Mouse (Mus musculus) intestine, embryonic 14.5 days (tissue): ENCODE measurements around the gene Ap1s3. TPM values are rescaled to one million over a fixed set of nuclear protein-coding genes. Genes with fewer than 3 reads are reported as not detected.
A peak's percentile ranks its signal among the peaks of the same experiment; 100 is the strongest.

Experiments used
- ATAC-seq: fragments of 200-750 bp; cut with Nextera tagmentation; replicated peaks from 2 replicates; pipeline ENCODE4 v1.8.0; 2017; ENCODE audit warnings: low read depth, moderate number of reproducible peaks, moderate TSS enrichment, moderate library complexity; ENCODE audit not compliant: low FRiP score, low TSS enrichment
- DNase-seq: peaks from one replicate; pipeline ENCODE4 v3.0.0-alpha.2; 2018; ENCODE audit warnings: low spot score
- H3K27ac ChIP-seq: fragments of 300-500 bp; sonication (generic); 2 replicates; pipeline ENCODE4 v1.5.1; 2014; ENCODE audit warnings: low read depth, mild to moderate bottlenecking, control low read depth
- H3K27me3 ChIP-seq: fragments of 300-500 bp; sonication (generic); replicated peaks from 2 replicates; pipeline ENCODE4 v1.6.1; 2014; ENCODE audit warnings: low read length, control low read depth; ENCODE audit not compliant: control insufficient read depth, insufficient read depth
- H3K36me3 ChIP-seq: fragments of 300-500 bp; sonication (generic); 2 replicates; pipeline ENCODE4 v1.6.1; 2014; ENCODE audit warnings: low read length, control low read depth; ENCODE audit not compliant: control insufficient read depth, insufficient read depth
- H3K4me1 ChIP-seq: fragments of 300-500 bp; sonication (generic); replicated peaks from 2 replicates; pipeline ENCODE4 v1.6.1; 2014; ENCODE audit warnings: low read length, control low read depth, mixed read lengths; ENCODE audit not compliant: control insufficient read depth, insufficient read depth
- H3K4me2 ChIP-seq: fragments of 300-500 bp; sonication (generic); 2 replicates; pipeline ENCODE4 v1.6.1; 2014; ENCODE audit warnings: low read length
- H3K4me3 ChIP-seq: fragments of 300-500 bp; sonication (generic); 2 replicates; pipeline ENCODE4 v1.5.1; 2014; ENCODE audit warnings: low read depth, low read length, control low read depth, mixed read lengths
- H3K9ac ChIP-seq: fragments of 300-500 bp; sonication (generic); 2 replicates; pipeline ENCODE4 v1.6.1; 2014; ENCODE audit warnings: mild to moderate bottlenecking, low read length
- H3K9me3 ChIP-seq: fragments of 300-500 bp; sonication (generic); 2 replicates; pipeline ENCODE4 v1.6.1; 2016; ENCODE audit warnings: low read length, control low read depth; ENCODE audit not compliant: control insufficient read depth
- WGBS: fragments of 180-500 bp; shearing (Covaris S2); extraction: QIAGEN DNeasy Blood & Tissue Kit; methylation state at CpG from one replicate; pipeline ENCODE4 v1.1.7; 2014; 5-methylcytosine and 5-hydroxymethylcytosine counted together
- polyA plus RNA-seq: library from polyadenylated mRNA; unstranded; fragments of >200 nt; fragmentation: Nextera tagmentation; extraction: Ambion mirVana; gene quantifications from 2 replicates; pipeline ENCODE4 v1.2.1, GENCODE M21; 2014

The Ap1s3 gene
- polyA plus RNA-seq, 1 experiment from 2014 or later = 0.64 TPM

- WGBS = 88% methylated on average over 3 of the region's 3 CpGs
- Histone ChIP-seq H3K9ac (no peak overlapping the region), H3K36me3 (no peaks in the 10 kb centered on the region), H3K27me3 (no peaks in the 10 kb centered on the region), H3K27ac (no peak overlapping the region), H3K9me3 (no peaks in the 10 kb centered on the region), H3K4me3 (no peak overlapping the region), H3K4me2 (no peak overlapping the region), H3K4me1 (no peaks in the 10 kb centered on the region)
- DNase-seq (no peak), ATAC-seq (no peak)
These were observed 9.0 kb upstream of the Ap1s3 start for GRCm38 (mm10) chr1:79680777-79681176.

DNA sequence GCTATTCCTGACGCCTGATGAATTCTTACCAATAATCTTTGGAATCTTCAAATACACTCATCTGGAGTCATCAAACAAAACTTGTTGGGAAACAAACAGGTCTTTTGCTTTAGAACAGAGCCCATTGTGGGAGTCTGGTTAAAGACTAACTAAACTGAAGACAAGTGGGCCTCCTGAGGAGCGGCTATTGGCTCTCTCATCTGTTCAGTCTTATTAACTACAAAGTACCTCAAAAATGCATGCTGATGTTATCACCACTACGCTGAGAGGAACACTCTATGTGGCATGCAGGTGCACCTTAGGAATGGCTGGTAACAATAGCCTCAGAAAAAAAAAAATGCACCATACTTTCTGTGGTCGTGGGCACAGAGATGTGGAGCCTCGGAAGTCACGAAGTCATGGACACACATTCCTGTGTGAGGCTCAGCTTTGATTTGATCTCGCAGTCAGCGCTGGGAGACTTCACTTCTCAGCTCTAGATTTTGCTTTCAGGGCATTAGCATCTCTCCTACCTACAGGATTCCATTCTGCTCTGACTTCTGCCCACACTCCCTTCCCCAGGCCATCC, 6.4 kb upstream of the Ap1s3 start:
- no peaks in the 10 kb centered on the region for H3K36me3 ChIP-seq
- no peaks in the 10 kb centered on the region for H3K4me1 ChIP-seq
- no peak; the same call in 1 of the 2 replicates for ATAC-seq
- no peak overlapping the region for H3K9ac ChIP-seq
- H3K9me3 ChIP-seq = no peaks in the 10 kb centered on the region
- no peak for DNase-seq
- H3K27me3 ChIP-seq = peaks cover 5% of the 10 kb centered on the region; the same call in 1 of the 2 replicates
- H3K4me3 ChIP-seq = no peak overlapping the region
- H3K27ac ChIP-seq = no peak overlapping the region
- WGBS = 66% methylated on average over 8 of the region's 8 CpGs
- H3K4me2 ChIP-seq = no peak overlapping the region

GRCm38 (mm10) chr1:79675716-79676115, 3.9 kb upstream of the Ap1s3 start:
- WGBS = 65% methylated on average over 4 of the region's 4 CpGs
- H3K9ac ChIP-seq = no peak overlapping the region
- no peaks in the 10 kb centered on the region; the same call in 1 of the 2 replicates for H3K4me1 ChIP-seq
- no peak overlapping the region for H3K4me3 ChIP-seq
- H3K4me2 ChIP-seq = no peak overlapping the region
- no peaks in the 10 kb centered on the region for H3K36me3 ChIP-seq
- H3K9me3 ChIP-seq = no peaks in the 10 kb centered on the region
- ATAC-seq (no peak), DNase-seq (no peak)
- peaks cover 20% of the 10 kb centered on the region; the same call in 1 of the 2 replicates for H3K27me3 ChIP-seq
- H3K27ac ChIP-seq = no peak overlapping the region

GRCm38 (mm10) chr1:79671196-79671542, 603 bp downstream of the Ap1s3 start:
- Histone ChIP-seq H3K4me2 (peak overlapping the region; percentile 90), H3K9ac (peak overlapping the region; percentile 50), H3K27me3 (peaks cover 22% of the 10 kb centered on the region; the same call in 1 of the 2 replicates), H3K9me3 (no peaks in the 10 kb centered on the region), H3K4me1 (no peaks in the 10 kb centered on the region; the same call in 1 of the 2 replicates), H3K4me3 (peak overlapping the region; percentile 62), H3K36me3 (no peaks in the 10 kb centered on the region), H3K27ac (no peak overlapping the region)
- WGBS = under 1% methylated on average over 11 of the region's 11 CpGs
- ATAC-seq (no peak), DNase-seq (no peak)

- ATAC-seq = no peak
- no peak overlapping the region for H3K9ac ChIP-seq
- H3K27ac ChIP-seq = no peak overlapping the region
- H3K4me3 ChIP-seq = no peak overlapping the region
- DNase-seq = no peak
- no peaks in the 10 kb centered on the region; the same call in 1 of the 2 replicates for H3K4me1 ChIP-seq
- no peak overlapping the region for H3K4me2 ChIP-seq
- WGBS = 80% methylated on average over 9 of the region's 9 CpGs
- H3K9me3 ChIP-seq = no peaks in the 10 kb centered on the region
- H3K27me3 ChIP-seq = peaks cover 22% of the 10 kb centered on the region; the same call in 1 of the 2 replicates
- no peaks in the 10 kb centered on the region for H3K36me3 ChIP-seq
These were observed 2.3 kb downstream of the Ap1s3 start for GRCm38 (mm10) chr1:79669419-79669974.

- no peak overlapping the region for H3K4me3 ChIP-seq
- no peaks in the 10 kb centered on the region for H3K9me3 ChIP-seq
- H3K27me3 ChIP-seq = no peaks in the 10 kb centered on the region
- H3K27ac ChIP-seq = no peak overlapping the region
- no peaks in the 10 kb centered on the region for H3K4me1 ChIP-seq
- no peak overlapping the region for H3K4me2 ChIP-seq
- H3K36me3 ChIP-seq = no peaks in the 10 kb centered on the region
- ATAC-seq (no peak), DNase-seq (no peak)
- H3K9ac ChIP-seq = no peak overlapping the region
- 85% methylated on average over 4 of the region's 4 CpGs for WGBS
These were observed 6.9 kb downstream of the Ap1s3 start for GRCm38 (mm10) chr1:79664911-79665310.

- DNase-seq (no peak), ATAC-seq (no peak)
- 86% methylated on average over 7 of the region's 7 CpGs for WGBS
- no peak overlapping the region for H3K9ac ChIP-seq
- H3K36me3 ChIP-seq = no peaks in the 10 kb centered on the region
- no peaks in the 10 kb centered on the region for H3K9me3 ChIP-seq
- H3K27me3 ChIP-seq = no peaks in the 10 kb centered on the region
- no peak overlapping the region for H3K4me3 ChIP-seq
- H3K27ac ChIP-seq = no peak overlapping the region
- no peak overlapping the region for H3K4me2 ChIP-seq
- no peaks in the 10 kb centered on the region for H3K4me1 ChIP-seq
These were observed 12.2 kb downstream of the Ap1s3 start for GRCm38 (mm10) chr1:79659598-79659997.

DNA sequence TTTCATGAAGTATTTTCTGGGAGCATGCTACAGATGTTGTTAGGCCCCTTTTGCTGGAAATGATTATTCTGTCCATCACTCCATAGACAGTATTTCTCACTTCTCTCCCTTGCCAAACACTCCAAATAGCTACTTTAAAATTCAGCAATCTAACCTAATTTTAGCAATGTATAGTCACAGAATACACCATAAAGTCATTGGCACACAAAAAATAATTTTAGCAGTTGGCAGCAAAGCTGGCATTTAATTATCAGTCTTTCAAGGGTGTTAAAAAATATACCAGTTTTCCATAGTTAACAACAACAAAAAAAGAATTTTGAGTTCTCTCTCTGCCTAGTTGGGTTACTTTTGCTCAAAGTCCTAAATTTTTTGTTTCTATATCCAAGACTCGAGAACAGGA, 14.4 kb downstream of the Ap1s3 start:
- Histone ChIP-seq H3K9ac (no peak overlapping the region), H3K27ac (no peak overlapping the region), H3K36me3 (no peaks in the 10 kb centered on the region), H3K9me3 (no peaks in the 10 kb centered on the region), H3K4me2 (no peak overlapping the region), H3K4me1 (no peaks in the 10 kb centered on the region), H3K4me3 (no peak overlapping the region), H3K27me3 (no peaks in the 10 kb centered on the region)
- no peak for ATAC-seq
- 55% methylated on average over 1 of the region's 1 CpGs for WGBS
- DNase-seq = no peak
